Mouse (Mus musculus) intestine, postnatal 0 days (tissue): ENCODE results near the gene Tas2r130. TPM values are rescaled to one million over a fixed set of nuclear protein-coding genes. Genes with fewer than 3 reads are reported as not detected.
"Not testable (repeated sequence)": the region's sequence is repeated elsewhere in the genome, so short reads cannot be mapped to it uniquely, and the experiment has no call there.

ENCODE experiments used
- ATAC-seq: fragments of 200-750 bp; cut with Nextera tagmentation; 2 replicates; pipeline ENCODE4 v1.8.0; 2017; ENCODE audit warnings: mild to moderate bottlenecking, moderate TSS enrichment, moderate library complexity
- H3K27ac ChIP-seq: fragments of 300-500 bp; sonication (generic); 2 replicates; pipeline ENCODE4 v1.5.1; 2014; ENCODE audit warnings: mild to moderate bottlenecking, low read depth, low read length, moderate library complexity
- H3K27me3 ChIP-seq: fragments of 300-500 bp; sonication (generic); replicated peaks from 2 replicates; pipeline ENCODE4 v1.6.1; 2014; ENCODE audit warnings: low read length, mixed read lengths; ENCODE audit not compliant: control insufficient read depth, insufficient read depth
- H3K36me3 ChIP-seq: fragments of 300-500 bp; sonication (generic); 2 replicates; pipeline ENCODE4 v1.6.1; 2014; ENCODE audit warnings: mild to moderate bottlenecking, moderate library complexity; ENCODE audit not compliant: control insufficient read depth, insufficient read depth
- H3K4me1 ChIP-seq: fragments of 300-500 bp; sonication (generic); replicated peaks from 2 replicates; pipeline ENCODE4 v1.6.1; 2014; ENCODE audit warnings: antibody characterized with exemption, low read length, mixed read lengths; ENCODE audit not compliant: control insufficient read depth, insufficient read depth
- H3K4me2 ChIP-seq: fragments of 300-500 bp; sonication (generic); replicated peaks from 2 replicates; pipeline ENCODE4 v1.6.1; 2014; ENCODE audit warnings: low read depth, mild to moderate bottlenecking, moderate library complexity
- H3K4me3 ChIP-seq: fragments of 300-500 bp; sonication (generic); 2 replicates; pipeline ENCODE4 v1.5.1; 2014; ENCODE audit warnings: low read depth, low read length
- H3K9ac ChIP-seq: fragments of 300-500 bp; sonication (generic); 2 replicates; pipeline ENCODE4 v1.6.1; 2014; ENCODE audit warnings: mild to moderate bottlenecking, low read depth, low read length
- H3K9me3 ChIP-seq: fragments of 300-500 bp; sonication (generic); 2 replicates; pipeline ENCODE4 v1.6.1; 2016; ENCODE audit warnings: mixed run types; ENCODE audit not compliant: control insufficient read depth
- CTCF ChIP-seq: sonication (generic); IDR thresholded peaks from 2 replicates; pipeline ENCODE4 v1.5.1; 2016; ENCODE audit warnings: low read depth, mild to moderate bottlenecking, control low read depth, antibody characterized with exemption, moderate library complexity
- WGBS: fragments of 180-500 bp; shearing (Covaris S2); extraction: QIAGEN DNeasy Blood & Tissue Kit; methylation state at CpG from one replicate; pipeline ENCODE4 v1.1.7; 2014; 5-methylcytosine and 5-hydroxymethylcytosine counted together
- polyA plus RNA-seq: library from polyadenylated mRNA; unstranded; fragments of >200 nt; fragmentation: Nextera tagmentation; extraction: Ambion mirVana; gene quantifications from 2 replicates; pipeline ENCODE4 v1.2.1, GENCODE M21; 2015

The Tas2r130 gene
- polyA plus RNA-seq = not detected in 2 replicates

DNA sequence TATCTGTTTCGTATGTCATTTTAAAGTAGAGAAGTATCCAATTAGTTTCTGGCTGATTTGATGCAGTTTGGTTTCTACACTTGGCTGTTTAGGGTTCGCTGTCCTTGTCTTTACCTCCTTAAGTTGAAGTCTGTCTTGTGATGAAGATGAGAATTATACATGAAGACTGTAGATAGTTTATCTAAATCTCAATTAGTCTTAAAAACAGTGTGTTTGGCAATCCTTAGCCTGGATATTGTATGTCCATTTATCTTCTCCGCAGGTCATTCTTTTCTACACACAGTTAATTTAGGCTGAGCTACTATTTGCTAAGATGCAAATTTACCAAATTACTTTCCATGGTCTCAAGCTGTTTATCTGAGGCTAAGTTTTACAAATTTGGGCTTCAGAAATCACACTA lies at the start of gene Tas2r130:
Gene Tas2r130, minus strand, starts transcription at position 101 of the 400 bp plus-strand sequence.
- Histone ChIP-seq H3K9me3 (no peaks in the 10 kb centered on the region), H3K36me3 (no peaks in the 10 kb centered on the region), H3K4me2 (no peak within 1 kb of the TSS), H3K4me3 (no peak within 1 kb of the TSS), H3K9ac (no peak within 1 kb of the TSS), H3K27me3 (no peaks in the 10 kb centered on the region), H3K27ac (no peak within 1 kb of the TSS), H3K4me1 (no peaks in the 10 kb centered on the region)
- no peak for TF ChIP-seq CTCF
- no peak for ATAC-seq
- 83% methylated on average over 3 of the region's 3 CpGs for WGBS

DNA sequence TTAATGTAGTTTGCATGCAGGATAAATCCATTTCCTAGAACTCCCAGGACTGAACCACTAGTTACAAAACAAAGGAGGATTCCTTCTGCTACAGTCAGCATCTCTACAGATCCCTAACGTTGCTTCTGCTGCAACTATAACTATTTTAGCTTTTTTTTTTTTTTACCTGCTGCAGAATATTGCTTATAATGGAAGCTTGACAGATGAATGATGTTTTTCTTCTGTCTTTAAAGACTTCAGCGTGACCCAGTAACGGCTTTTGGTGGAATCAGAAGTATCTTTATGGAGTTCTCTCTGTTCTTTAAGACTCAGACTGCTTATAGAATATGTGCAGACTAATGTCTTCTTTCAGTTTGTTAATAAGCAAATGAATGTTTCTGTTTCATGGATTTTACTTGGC lies 48.1 kb upstream of the Tas2r130 start, which contains the start of gene Tas2r106:
Gene Tas2r106, minus strand, starts transcription at position 101 of the 400 bp plus-strand sequence.
- no peaks in the 10 kb centered on the region for H3K27me3 ChIP-seq
- H3K4me1 ChIP-seq = no peaks in the 10 kb centered on the region
- 0 out of 2 replicates have a peak, but pooled peaks cover 3% of the 10 kb centered on the region for H3K9me3 ChIP-seq
- no peak for ATAC-seq
- no peaks in the 10 kb centered on the region for H3K36me3 ChIP-seq
- H3K9ac ChIP-seq = no peak within 1 kb of the TSS
- H3K27ac ChIP-seq = no peak within 1 kb of the TSS
- no peak for TF ChIP-seq CTCF
- no peak within 1 kb of the TSS for H3K4me2 ChIP-seq
- no peak within 1 kb of the TSS for H3K4me3 ChIP-seq
- WGBS = 69% methylated on average over 3 of the region's 3 CpGs

DNA sequence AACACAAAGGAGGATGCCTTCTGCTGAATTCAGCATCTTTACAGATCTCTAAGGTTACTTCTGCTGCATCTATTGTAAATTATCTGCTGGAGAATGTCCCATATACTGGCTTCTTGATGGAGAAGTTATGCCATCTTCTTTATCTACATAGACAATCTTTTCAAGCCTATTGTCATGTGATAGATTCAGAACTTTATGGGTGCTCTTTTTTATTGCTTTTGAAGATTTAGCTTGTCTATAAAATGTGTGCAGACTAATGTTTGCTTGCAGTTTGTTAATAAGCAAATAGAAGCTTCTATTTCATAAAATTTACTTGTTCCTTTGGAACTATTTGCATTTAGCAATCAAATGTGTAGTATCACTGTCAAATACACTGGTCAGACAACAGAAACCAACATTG lies 29.3 kb upstream of the Tas2r130 start, which contains the start of gene Tas2r107:
Gene Tas2r107, minus strand, starts transcription at position 101 of the 400 bp plus-strand sequence.
- Histone ChIP-seq H3K4me1 (no peaks in the 10 kb centered on the region), H3K27ac (no peak within 1 kb of the TSS), H3K9ac (no peak within 1 kb of the TSS), H3K4me3 (no peak within 1 kb of the TSS), H3K27me3 (no peaks in the 10 kb centered on the region), H3K4me2 (no peak within 1 kb of the TSS), H3K9me3 (0 out of 2 replicates have a peak, but pooled peaks cover 3% of the 10 kb centered on the region), H3K36me3 (no peaks in the 10 kb centered on the region)
- ATAC-seq = no peak
- no peak for TF ChIP-seq CTCF

DNA sequence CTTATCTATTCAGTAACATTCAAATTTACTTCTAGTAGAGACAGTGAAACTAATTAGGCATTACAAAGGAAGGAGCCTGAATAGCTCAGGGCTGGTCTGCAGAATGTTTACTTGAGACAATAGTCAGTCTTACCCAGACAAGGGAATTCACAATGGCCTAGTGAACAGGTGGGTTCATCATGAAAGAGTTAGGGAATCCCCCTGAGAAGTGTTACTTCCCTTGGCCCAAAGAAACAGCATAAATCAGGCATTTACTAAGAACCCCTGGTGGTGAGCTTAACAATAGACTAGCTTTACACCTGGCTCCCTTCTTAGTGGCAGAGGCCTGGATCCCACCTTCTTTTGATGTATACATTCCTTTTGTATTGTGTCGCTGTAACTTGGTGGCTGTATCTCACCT lies 20.8 kb downstream of the Tas2r130 start:
- H3K27me3 ChIP-seq, H3K9ac ChIP-seq, H3K4me1 ChIP-seq, H3K9me3 ChIP-seq, H3K4me3 ChIP-seq, H3K27ac ChIP-seq, H3K4me2 ChIP-seq, ATAC-seq, H3K36me3 ChIP-seq: not testable (repeated sequence)
- WGBS = 88% methylated on average over 1 of the region's 1 CpGs

DNA sequence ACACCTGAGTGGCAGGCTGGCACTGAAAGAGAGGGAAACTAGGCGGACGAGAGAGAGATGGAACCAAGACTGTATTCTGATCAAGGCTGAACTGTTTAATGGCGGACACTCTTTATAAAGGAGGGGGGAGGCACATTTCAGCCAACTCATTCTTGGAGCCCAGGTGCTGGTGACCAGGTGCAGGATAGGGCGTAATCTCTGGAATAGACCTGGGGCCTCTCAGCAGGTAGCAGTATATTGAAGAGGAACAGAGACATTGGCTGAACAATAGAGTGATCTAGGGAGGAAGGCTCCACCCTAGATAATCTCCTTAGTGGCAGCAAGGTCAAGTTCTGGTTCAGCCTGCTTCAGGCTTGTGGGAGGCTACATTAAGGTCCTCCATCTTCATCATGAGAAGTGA lies 25.9 kb downstream of the Tas2r130 start:
- TF ChIP-seq CTCF = no peak
- H3K36me3 ChIP-seq = no peaks in the 10 kb centered on the region
- H3K4me2 ChIP-seq = no peak overlapping the region
- H3K4me1 ChIP-seq = no peaks in the 10 kb centered on the region
- no peaks in the 10 kb centered on the region for H3K27me3 ChIP-seq
- no peak overlapping the region for H3K27ac ChIP-seq
- 90% methylated on average over 4 of the region's 4 CpGs for WGBS
- H3K9me3 ChIP-seq = no peaks in the 10 kb centered on the region
- no peak overlapping the region for H3K4me3 ChIP-seq
- H3K9ac ChIP-seq = no peak overlapping the region
- no peak for ATAC-seq

Other genes starting within 250 kb of the Tas2r130 start
- gene Ybx3, start 242.4 kb downstream of the Tas2r130 start, polyA plus RNA-seq = 33.9 and 39.9 TPM in 2 replicates
- gene 5430401F13Rik, start 144.5 kb downstream of the Tas2r130 start, polyA plus RNA-seq = not detected in 2 replicates
- gene Gm6619, start 144.5 kb downstream of the Tas2r130 start, polyA plus RNA-seq = not detected in 2 replicates
- gene Tas2r107, start 29.2 kb upstream of the Tas2r130 start, polyA plus RNA-seq = not detected in 2 replicates
- not detected in 2 replicates for gene Tas2r106, start 48.0 kb upstream of the Tas2r130 start, polyA plus RNA-seq
- gene Tas2r104, start 54.8 kb upstream of the Tas2r130 start, polyA plus RNA-seq = not detected in 2 replicates
- gene Tas2r105, start 56.6 kb upstream of the Tas2r130 start, polyA plus RNA-seq = not detected in 2 replicates
- gene Tas2r114, start 59.2 kb upstream of the Tas2r130 start, polyA plus RNA-seq = not detected in 2 replicates